Mouse (Mus musculus): Measurements from ENCODE around the gene Pde12. TPM values are rescaled to one million over a fixed set of nuclear protein-coding genes. Genes with fewer than 3 reads are reported as not detected.

The Pde12 gene
- polyA plus RNA-seq (2014; fragmentation: Illumina TruSeq; extraction: RNeasy Lipid Tissue Mini Kit (QIAGEN cat#74804); ENCODE audit: low read depth, low replicate concordance): 16.5 TPM

GRCm38 (mm10) chr14:26669292-26670073, at the start of gene Pde12:
TSS of gene Pde12 (minus strand) at chr14:26669883.

GRCm38 (mm10) chr14:26692974-26693373, 23.3 kb upstream of the Pde12 start, which contains the start of gene Dnah12:
TSS of gene Dnah12 (plus strand) at chr14:26693274.

GRCm38 (mm10) chr14:26637851-26638707, 31.6 kb downstream of the Pde12 start, which contains the start of gene Arf4:
TSS of gene Arf4 (plus strand) at chr14:26638074.

Other genes starting within 250 kb of the Pde12 start
- gene Slmap, start 135.0 kb downstream of the Pde12 start, polyA plus RNA-seq (2014; fragmentation: Illumina TruSeq; extraction: RNeasy Lipid Tissue Mini Kit (QIAGEN cat#74804); ENCODE audit: low read depth, low replicate concordance): 512 TPM
- 84.3 TPM for gene Dennd6a, start 96.0 kb downstream of the Pde12 start, polyA plus RNA-seq (2014; fragmentation: Illumina TruSeq; extraction: RNeasy Lipid Tissue Mini Kit (QIAGEN cat#74804); ENCODE audit: low read depth, low replicate concordance)
- gene Arf4, start 31.8 kb downstream of the Pde12 start, polyA plus RNA-seq (2014; fragmentation: Illumina TruSeq; extraction: RNeasy Lipid Tissue Mini Kit (QIAGEN cat#74804); ENCODE audit: low read depth, low replicate concordance): 1,189 TPM
- gene Dnah12, start 23.4 kb upstream of the Pde12 start, polyA plus RNA-seq (2014; fragmentation: Illumina TruSeq; extraction: RNeasy Lipid Tissue Mini Kit (QIAGEN cat#74804); ENCODE audit: low read depth, low replicate concordance): 0.09 TPM
- not detected for gene Asb14, start 224.7 kb upstream of the Pde12 start, polyA plus RNA-seq (2014; fragmentation: Illumina TruSeq; extraction: RNeasy Lipid Tissue Mini Kit (QIAGEN cat#74804); ENCODE audit: low read depth, low replicate concordance)

All from sigmoid colon, adult 10 weeks (tissue).